Mouse (Mus musculus) left cerebral cortex, adult 9 months (tissue): ENCODE measurements around the gene Axin1.
A peak's percentile ranks its signal among the peaks of the same experiment; 100 is the strongest.
"Not testable (repeated sequence)": the region's sequence is repeated elsewhere in the genome, so short reads cannot be mapped to it uniquely, and the experiment has no call there.

Experiments used
- DNase-seq, 2 experiments: peaks; one replicate each; pipeline ENCODE4 v3.0.0; 2022; ENCODE audit warnings: low spot score in 2 of 2

The Axin1 gene

DNA sequence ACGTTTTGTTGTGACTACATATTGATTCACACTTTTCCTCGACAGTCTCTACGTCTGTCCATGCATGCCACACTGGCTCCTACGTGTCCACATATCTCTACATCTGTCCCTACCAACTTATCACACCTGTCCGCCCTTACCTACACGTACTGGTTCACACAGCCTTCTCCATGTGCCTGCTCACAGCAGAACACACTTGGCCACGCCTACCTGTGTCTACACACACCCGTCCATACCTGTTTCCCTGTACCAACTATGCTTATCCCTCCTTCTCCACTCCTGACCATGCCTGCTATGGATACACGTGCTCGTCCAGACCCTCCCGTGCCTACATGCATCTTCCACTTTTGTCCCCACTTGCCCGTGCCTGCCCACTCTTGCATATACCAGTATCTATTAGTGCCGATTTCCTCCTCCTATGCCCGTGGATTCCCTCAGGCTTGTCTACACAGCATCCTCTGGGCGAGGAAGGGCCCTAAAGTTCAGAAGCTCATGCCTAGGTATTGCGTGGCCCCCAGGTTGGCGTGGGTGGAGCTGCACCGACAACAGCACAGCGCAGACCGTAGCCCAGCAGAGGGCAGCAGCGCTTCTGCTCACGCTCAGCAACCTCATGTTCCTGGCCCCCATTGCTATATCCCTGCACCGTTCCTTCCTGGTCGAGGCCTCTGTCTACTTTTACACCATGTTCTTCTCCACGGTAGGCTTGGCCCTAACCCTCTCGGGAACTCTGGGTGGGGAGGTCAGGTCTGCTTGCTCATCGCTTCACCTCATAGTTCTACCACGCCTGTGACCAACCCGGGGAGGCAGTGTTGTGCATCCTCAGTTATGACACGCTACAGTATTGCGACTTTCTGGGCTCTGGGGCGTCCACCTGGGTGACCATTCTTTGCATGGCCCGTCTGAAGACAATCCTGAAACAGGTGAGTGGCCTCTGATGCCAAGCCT lies 18.4 kb upstream of the Axin1 start:
- DNase-seq = peak in 1 of 2 experiments; percentile 59

DNA sequence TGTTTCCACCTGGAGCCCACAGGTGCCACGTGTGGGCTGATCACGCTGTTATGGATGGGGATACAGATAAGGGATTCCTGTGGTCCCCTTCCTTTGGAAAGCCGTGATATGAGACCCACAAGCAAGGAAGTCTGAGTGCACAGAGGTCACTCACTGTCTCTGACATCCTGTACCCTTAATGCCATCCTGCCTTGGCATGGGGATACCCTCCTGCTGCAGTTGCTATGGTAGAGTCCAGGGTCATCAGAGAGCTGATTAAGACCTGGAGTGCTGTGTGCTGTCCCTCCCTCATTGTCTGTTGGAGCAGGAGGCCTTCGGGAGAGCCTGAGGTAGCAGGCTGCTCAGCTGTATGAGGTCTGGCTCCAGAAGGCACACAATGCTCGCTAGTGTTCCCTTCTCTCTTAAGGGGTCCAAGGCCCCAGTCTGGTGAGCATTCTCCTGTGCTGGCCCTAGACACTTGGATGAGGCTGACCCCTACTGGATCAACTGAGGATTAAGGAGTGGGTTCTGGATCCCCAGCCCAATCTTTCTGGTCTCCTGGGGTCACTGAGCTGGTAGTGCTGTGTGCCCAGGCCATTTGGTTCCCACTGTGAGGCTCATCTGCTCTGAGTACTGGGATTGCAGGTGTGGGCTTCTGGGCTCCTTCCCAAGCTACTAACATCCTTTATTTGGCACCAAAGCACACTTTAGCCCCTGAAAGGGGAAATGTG lies 15.9 kb upstream of the Axin1 start:
- DNase-seq = no peak

DNA sequence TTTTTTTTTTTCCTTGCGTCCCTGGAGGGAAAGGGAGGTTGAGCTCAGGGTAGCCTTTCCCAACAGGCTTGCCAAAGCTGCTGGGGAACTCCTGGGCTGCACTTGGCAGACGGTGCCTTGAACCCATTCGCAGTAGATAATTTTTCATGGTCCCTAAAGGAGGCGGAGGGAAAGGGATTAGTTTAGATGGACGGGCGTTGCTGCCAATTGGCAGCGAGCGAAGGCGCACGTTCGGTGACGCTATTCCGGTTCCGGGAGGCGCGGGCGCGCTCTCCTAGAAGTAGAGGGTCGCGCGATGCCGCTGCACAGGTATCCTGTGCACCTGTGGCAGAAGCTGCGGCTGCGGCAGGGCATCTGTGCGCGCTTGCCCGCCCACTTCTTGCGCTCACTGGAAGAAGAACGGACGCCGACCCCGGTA lies 15.2 kb upstream of the Axin1 start, which contains the start of gene Mrpl28:
Gene Mrpl28 (plus strand): TSS at position 234 of the 418 bp plus-strand sequence.
- DNase-seq = peak; percentile 69 to 91

DNA sequence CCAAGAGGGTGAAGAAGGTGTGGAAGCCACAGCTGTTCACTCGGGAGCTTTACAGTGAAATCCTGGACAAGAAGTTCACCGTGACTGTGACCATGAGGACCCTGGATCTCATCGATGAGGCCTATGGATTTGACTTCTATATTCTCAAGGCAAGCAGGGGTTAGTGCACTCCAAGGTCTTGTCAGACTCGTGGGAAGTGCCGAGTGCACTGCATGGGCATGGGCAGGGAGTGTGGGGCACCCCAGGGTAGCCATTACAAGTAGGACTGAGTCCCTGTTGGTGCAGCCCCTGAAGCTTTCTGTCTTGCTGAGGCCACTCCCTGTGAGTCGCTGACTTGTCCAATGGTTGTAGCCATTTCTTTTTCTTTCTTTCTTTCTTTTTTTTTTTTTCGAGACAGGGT lies 13.9 kb upstream of the Axin1 start:
- no peak for DNase-seq

DNA sequence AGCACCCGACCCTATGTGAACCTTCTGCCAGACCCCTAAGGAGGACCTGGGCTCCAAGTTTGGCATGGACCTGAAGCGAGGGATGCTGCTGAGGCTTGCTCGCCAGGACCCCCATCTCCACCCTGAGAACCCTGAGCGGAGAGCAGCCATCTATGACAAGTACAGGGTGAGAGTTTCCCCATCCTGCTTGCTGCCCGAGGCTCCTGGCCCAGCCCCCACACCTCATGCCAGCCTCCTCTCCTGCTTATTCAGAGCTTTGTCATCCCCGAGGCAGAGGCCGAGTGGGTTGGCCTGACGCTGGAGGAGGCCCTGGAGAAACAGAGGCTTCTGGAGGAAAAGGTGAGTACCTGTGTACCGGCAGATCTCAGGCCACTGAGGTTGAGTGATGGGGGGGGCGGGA lies 13.3 kb upstream of the Axin1 start:
- DNase-seq = no peak

DNA sequence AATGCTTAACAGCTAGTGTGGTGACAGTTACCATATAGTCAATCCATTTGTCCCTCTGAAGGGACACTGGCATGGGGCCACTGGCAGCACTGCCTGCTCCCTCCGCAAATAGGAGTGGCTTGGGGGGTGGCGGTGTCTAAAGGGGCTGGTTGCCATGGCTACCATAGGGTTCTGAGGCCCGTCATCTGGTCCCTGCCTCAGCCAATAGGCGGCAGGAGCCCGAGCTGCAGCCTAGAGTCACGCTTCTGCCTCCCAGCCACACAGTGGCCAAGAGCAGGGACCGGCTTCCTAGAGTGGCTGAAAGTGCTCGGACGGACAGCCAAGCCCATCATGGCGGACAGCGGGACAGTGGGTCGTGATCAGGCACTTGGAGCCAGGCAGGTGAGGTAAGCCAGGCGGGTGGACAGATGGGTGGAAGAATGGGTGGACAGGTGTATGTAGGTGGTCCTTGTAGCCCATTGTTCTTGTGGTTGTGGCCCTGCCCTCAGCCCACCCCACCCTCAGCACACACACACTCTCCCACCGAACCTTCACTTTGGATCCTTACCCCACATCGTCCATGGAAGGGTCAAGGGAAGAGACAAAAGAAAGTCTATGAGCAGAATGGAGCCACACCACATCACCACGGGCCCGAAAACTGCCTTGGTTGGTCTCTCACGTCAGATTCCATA lies 7.3 kb upstream of the Axin1 start:
- no peak for DNase-seq

DNA sequence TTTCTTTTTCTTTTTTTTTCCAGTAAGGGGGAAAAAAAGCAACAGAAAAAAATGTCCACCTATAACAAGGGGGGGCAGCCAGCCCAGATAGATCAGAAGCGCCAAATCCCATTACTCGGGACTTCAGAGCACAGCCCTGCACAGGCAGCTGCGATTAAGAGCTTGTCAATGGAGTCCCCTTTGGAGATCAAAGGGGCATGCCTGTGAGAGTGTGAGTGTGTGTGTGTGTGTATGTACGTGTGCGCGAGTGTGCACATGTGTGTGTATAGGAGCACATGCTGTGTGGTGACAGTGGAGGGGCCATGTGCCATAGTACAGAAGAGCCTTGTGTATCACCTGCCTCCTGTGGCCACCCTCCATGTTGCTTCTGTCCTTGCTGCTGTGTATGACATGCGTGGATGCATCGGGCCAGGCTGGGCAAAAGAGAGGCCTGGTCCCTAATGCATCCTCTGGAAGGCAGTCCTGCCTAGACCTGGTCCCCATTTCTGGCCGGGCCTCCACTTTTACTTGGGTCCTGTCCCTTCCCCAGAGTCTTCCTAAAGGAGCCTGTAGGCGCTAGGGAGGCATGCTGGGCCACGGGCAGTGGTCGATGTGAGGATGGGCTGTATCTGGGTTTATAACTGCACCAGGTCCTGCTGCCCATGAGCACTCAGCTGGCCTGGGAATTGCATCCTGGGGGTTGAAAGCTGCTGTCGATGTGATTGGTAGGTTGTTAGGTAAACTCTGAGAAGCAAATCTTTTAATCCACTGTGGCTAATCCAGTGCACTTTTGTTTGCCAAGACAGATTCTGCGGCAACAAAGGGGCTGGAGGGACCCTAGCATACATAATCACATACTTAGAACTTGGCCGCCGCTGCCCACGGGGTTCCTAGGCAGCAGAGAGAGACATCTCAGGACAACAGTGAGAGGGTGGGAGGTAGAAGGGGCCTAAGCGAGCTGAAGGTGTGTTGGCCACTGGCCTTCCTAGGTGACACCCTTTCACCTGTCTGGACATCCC lies 6.3 kb upstream of the Axin1 start:
- no peak for DNase-seq

DNA sequence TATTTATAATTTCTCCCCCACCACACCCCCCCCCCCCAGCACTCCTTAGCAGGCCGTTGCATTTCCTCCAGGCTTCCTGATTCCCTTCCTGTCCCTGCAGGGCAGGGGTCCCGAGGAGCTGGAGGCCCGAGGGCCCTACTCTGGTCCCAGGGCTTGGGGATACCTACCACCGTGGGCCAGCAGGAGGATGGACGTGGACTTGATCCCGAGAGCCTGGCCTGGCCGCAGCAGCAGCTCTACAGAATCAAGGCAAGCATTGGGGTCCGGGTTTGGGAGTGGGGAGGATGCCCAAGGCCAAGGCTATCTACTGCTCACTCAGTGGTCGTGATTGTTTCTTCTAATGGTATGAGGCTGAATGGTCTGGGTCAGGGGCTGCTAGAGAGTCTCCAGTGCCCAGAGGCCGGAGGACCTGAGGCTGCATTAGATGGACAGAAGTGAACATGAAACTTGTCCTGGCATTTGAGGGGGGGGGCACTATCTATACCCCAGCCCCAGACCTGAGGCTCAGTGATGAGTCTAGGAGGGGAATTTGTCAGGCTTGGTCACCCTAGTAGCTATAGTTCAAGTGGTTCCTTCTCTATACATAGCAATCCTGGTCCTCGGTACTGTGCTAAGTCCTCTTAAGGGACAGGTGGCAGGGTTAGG lies 1.3 kb upstream of the Axin1 start:
- no peak for DNase-seq

DNA sequence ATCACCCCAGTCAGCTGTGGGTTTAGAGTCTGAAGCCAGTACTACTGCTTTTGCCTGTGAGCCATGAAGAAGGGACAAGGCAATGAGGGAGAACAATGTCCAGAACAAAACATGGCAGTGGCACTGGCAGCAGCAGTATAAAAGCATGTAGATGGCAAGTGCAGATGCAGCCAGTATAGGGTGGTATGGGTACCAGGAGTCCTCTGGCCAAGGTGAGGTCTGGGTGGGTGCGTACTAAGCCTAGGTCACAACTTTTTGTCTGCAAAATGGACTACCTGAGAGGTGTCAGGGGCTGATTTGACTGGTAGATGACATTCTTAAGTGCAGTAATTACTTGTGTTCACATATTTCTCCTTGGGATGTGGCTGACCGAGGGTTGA lies 747 bp upstream of the Axin1 start:
- DNase-seq = no peak

DNA sequence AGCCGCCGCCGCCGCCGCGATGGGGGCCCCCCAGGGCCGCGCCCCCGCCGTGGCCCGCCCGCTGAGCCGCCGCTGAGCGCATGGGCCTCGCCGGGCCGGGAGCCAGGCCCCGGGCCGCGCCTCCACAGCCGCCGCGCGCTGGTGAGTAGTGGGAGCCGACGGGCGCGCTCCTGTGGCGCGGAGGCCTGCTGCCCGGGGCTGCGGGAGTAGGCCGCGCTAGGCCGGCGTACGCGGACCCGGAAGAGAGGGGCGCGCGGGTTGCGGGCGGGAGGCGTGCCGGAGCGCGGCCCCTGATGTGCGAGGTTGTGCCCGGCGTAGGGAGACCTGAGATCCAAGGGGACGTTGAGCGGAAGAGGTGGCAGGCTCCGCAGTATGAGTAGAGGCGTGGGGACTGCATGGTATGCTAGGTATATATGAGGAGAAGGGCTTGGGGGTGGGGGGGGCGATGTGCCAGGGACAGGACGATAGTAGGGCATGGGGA lies 453 bp downstream of the Axin1 start:
- DNase-seq = peak in 1 of 2 experiments; percentile 15

DNA sequence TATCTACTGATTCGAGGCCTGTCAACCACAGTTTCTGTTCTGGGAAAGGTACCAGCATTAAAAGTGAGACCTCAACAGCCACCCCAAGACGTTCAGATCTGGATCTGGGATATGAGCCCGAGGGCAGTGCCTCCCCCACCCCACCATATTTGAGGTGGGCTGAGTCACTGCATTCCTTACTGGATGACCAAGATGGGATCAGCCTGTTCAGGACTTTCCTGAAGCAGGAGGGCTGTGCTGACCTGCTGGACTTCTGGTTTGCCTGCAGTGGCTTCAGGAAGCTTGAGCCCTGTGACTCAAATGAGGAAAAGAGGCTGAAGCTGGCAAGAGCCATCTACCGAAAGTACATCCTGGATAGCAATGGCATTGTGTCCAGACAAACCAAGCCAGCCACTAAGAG lies 4.3 kb downstream of the Axin1 start:
- no peak for DNase-seq

DNA sequence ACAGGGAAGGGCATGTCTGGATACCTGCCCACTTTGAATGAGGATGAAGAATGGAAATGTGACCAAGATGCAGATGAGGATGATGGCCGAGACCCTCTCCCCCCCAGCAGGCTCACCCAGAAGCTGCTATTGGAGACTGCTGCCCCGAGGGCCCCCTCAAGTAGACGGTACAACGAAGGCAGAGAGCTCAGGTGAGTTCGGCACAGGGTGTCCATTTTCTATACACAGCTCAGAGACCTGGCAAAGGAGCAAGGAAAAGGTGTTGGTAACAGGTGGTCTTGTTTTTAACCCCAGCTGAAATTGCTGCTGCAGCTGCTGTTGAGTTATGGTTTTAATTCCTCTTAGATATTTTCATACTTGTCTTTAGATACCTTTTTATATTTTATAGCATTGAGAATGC lies 4.9 kb downstream of the Axin1 start:
- no peak for DNase-seq

DNA sequence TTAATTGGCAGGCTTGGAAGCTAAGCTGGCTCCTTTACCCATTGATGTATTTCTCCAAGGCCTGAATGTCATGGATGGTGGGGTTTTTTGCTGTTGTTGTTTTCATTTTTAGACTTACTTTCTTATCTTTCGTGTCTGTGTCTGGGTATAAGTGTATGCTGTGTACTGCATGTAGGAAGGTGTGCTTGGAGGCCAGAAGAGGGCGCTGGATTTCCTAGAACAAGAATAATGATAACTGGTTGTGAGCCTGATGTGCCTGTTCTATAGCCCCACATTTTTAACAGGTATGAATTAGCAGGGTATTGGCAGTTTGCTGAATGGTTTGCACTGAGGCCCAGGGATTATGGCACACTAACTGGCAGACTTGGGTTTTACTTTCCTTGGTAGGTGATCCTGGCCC lies 10.6 kb downstream of the Axin1 start:
- DNase-seq = no peak

DNA sequence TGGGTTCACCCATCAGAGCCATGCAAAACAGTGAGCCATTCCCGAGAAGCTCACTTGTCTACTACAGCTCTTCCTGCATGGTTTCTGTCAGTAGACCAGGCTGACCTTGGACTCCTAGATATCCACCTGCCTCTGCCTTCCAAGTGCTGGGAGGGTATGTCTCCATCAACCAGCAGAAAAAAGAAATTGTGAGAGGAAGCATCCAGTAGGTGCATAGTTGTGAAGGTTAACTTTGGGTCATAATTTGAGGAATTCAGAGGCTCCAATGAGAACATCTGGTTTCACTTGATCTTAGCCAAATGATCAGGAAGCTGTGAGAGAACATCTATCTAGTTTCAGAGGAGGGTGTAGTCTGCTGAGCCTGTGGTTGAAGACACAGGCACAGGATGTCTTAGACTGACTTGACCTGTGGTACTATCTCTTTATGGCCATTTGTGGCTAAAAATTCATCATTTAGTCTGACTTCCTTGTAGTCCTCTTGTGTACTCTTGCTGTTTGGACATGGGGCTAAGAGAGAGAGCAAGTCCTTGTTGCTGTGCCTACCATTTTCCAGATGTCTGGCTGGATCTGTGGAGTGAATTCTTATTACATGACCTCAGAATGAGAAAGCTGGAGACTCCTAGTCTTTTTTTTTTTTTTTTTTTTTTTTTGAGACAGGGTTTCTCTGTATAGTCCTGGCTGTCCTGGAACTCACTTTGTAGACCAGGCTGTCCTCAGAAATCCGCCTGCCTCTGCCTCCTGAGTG lies 13.6 kb downstream of the Axin1 start:
- no peak for DNase-seq

DNA sequence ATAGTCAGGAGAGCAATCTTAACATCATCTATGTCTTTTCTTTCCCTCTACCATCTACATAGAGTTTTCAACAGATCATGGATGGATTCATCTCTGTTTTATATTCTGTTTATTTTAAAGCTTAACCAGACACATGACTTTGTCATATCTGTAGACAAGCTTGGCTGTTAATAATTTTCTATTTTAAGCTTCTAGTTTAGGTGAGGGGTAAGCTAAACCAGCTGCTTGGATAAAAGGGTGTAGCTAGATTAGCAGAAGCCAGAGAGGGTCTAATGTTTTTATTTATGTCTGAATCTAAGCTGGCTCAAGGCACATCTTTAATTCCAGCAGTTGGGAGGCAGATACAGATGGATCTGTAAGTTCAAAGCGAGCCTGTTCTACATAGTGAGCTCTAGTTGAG lies 24.2 kb downstream of the Axin1 start:
- no peak for DNase-seq

DNA sequence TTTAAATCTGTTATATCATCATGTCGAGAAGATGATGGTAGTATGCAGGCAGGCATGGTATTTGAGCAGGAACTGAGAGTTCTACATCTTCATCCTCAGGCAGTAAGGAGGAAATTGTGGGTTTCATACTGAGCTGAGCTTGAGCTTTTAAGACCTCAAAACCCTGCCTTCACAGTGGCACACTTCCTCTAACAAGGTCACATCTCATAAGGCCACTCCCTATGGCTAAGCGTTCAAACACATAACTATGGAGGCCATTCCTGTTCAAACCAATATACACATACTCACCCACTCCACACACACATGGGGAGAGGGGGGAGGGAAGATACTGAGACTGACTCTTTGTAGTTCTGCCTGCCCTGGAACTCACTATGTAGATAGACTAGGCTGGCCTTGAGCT lies 29.6 kb downstream of the Axin1 start:
- DNase-seq = no peak

DNA sequence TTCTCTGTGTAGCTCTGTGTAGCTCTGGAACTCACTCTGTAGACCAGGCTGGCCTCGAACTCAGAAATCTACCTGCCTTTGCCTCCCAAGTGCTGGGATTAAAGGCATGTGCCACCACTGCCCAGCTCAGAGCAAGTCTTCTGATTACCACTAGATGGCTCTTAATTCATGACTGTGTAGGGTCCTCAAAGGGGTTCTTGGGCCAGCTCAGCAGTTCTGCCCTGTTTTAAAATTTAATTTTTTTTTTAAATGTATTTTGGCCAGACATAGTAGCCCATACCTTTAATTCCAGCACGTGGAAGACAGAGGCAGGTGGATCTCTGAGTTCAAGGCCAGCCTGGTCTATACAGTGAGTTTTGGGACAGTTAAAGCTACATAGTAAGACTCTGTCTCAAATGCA lies 36.8 kb downstream of the Axin1 start:
- DNase-seq = not testable (repeated sequence)

DNA sequence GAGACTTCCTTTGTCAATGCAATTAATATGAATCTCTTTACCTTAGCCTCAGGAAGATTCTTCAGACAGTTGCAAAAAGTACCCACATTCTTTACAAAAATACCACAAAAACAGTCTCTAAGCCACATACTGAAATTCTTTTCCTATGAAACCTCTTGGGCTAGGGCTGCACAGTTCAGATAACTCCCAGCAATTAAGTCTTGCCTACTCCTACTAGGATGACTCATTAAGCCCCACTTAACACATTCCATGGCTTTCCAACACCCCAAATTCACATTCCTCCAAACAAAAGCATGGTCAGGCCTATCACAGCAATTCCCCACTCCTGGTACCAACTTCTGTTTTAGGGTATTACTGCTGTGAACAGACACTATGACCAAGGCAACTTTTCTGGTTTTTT lies 40.1 kb downstream of the Axin1 start:
- no peak for DNase-seq

DNA sequence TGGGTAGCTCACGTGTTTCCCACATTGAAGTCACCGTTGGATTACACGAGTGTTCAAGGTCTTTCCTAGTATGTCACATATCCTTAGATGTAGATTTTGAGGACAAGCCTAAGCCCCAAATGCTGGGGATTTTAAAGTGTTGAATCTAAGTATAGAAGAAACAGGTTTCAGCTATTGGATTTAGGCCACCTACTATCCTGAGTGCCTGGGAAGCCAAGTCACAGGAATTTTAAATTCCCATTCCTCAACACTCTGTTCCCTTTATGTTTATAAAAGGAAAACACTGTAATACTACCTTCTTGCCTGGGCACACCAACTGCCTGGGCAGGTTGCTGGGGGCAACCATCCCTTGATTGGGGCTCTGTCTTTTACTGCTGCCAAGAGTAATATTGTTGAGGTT lies 42.7 kb downstream of the Axin1 start:
- DNase-seq = no peak

DNA sequence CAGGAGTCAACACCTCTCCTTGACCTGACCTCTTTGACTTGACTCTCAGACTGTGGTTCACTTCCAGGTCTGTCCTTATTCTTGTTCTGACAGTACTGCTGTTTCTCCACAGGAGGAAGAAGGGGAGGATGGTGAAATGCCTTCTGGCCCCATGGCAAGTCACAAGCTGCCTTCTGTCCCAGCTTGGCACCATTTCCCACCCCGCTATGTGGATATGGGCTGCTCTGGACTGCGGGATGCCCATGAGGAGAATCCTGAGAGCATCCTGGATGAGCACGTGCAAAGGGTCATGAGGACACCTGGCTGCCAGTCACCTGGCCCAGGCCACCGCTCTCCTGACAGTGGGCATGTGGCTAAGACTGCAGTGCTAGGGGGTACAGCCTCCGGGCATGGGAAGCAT lies 49.1 kb downstream of the Axin1 start:
- no peak for DNase-seq
